Mouse (Mus musculus): ENCODE measurements around the gene Hoxd3.

Gene Hoxd3

DNA sequence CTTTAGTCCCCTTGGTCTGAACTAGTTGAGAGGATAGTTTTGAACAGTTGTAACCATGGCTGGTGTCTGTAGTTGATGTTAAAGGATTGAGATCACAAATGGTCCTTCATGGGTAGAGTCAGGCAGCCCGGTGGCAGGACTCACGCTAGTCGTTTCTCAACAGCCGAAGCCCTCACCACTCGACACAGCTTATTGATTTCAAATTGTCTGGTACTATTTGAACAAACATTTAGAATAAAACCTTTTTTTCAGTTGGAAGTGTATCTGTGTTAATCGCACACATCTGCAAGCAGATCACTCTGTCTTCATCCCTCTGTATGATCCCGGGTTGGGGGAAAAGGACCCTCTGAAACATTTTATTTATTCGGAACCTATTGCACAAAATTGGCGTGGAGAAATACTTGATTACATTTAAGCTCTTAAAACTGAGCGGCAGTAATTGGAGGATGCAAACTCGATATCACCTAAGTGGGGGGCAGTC lies 36.0 kb downstream of the Hoxd3 start:
- no peak for DNase-seq

DNA sequence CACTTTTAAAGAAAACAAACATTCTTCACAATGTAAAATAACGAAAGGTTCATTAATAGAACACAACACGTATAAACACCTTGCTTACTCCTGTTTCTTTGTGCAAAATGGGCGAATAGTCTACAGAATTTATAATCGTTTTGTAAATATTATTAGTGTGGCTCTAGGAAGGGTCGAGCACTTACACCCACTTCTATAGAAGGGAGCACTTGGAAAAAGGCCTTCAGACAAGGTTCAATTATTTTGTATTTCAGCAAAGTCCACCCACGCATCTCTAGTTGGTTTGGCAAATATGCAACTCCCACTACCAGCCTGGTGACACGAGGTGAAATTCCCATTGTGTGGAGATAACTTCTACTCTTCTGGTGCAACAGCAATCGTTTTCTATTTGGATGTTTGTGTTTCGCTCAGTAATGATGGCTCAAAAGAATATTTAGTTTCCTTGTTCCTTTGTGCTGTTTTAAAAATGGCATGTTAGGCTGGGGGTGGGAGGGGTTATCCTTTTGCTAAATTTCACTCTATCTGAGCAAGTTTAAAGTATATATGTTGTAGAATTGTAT lies 36.8 kb downstream of the Hoxd3 start:
- DNase-seq = no peak

DNA sequence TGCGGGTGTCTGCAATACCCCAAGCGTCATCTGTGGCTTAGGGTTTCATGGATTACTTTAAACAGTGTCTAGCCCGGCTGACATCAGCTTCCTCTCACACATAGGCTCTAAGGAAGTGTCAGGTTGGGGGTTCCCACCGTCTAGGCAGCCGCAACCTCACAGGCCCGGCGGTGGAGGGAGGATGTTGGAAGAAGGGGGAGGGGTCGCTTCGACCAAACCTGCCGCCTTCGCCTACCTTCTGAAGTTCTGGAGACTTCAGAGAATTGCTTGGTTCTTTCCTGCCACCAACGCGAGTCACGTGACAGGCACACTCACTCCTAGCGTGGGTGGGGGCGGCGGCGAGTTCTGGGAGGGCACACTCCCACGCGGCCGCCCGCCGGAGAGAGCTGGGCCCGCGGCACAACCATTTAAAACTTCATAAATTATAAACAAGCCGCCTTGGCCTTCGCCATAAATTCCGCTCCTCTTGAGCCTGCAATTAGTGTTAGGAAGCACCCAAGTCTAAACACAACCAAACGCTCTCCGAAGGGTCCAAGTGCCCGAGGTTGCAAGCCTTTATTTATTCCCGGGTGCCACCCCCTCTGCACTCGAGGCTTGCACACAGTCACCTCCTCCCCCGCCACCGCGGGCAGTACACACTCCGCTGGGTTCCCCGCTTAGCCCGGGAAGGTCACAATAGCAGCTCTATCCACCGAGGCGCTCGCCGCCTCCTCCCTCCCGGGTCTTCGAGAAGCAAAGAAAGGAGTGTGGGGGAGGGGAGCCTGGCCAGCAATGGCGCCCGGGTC lies 37.8 kb downstream of the Hoxd3 start:
- DNase-seq = no peak

DNA sequence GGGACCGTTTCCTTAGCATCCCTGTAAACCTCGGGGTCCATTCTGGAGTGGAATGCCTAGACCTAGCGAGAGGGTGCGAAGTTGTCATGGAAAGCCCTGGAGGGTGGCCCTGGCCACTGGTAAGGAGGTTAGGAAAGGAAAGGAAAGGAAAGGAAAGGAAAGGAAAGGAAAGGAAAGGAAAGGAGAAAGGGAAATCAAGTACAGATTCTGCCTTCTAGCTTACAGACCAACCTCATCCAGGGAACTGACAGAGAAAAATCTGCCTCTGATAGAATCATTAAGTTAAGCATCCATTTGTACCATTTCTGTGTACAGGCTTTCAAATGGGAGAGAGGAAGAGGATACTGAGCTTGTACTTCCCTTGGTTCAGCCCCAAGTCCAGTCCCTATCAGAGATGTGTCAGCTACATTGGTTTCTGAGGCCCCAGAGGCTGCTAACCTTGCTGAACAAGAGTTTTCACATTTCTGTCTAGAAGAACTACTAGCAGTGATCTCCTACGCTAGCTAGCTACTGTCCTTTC lies 39.1 kb downstream of the Hoxd3 start:
- DNase-seq = no peak

DNA sequence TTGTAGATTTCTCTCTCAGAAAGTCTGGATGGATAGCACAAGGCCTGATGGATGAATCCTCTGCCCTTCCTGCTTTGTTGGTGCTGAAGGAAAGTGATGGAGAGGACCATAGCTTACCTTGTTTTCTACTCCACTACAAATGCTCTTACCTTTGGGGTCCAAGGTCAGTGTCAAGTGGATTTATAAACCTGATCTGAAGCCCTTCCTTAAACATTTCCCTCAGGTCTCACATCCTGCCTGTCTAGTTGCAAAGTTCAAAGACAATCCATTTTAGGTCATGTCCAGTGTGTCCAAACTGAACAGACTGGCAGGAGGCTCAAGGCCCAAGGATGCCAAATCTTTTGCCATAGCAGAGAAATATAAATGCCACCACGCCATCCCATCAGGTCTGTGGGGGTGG lies 40.1 kb downstream of the Hoxd3 start:
- no peak for DNase-seq

DNA sequence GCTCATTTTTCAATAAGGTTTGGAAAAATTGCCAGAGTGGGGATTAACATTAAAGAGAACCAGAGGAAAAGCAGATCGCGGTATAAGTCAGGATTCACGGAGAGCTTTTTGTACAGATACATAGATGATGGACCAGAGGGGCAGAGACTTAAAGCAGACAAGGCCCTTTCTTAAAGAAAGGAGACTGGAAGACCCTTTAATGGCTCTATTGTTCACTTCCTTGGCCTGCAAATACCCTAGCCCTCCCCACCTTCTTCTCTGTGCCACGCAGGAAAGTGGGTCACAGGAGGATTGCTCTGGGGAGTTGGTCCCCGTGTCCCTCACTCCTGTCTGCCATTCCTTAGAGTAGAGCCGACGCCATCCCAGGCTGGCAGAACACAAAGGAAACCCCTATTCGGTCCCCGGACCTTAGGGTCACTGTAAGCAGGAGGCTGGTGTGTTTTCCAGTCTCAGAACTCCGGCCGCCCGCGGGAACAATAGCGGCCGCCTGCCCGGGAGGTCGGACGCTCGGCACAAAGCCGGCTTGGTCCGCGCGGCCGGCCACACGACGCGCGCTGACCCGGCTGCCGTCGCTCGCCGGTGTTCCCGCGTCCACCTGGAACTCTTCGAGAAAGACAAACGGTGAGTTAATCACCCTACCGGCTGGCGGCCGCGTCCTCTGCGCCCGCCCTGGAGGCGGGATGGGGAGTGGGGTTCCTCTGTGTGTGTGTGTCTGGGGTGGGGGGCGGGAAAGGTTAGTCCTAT lies 40.9 kb downstream of the Hoxd3 start:
- DNase-seq = no peak

DNA sequence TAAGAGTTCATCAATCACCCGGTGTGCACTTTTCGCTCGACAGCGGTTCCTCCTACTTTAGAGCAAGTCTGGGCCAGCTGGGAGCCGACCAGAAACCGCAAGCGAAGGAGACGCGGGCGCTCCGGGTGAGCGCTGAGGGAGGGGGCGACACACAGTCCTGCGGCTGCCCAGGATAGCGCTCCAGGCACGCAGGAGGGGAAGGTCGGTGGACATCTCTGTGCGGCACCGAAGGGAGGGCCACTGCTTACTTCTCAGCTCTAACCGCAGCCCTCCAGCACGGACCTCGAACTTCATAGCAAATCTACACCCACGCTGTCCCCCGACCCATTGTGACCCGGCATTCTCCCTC lies 41.4 kb downstream of the Hoxd3 start:
- no peak for DNase-seq

DNA sequence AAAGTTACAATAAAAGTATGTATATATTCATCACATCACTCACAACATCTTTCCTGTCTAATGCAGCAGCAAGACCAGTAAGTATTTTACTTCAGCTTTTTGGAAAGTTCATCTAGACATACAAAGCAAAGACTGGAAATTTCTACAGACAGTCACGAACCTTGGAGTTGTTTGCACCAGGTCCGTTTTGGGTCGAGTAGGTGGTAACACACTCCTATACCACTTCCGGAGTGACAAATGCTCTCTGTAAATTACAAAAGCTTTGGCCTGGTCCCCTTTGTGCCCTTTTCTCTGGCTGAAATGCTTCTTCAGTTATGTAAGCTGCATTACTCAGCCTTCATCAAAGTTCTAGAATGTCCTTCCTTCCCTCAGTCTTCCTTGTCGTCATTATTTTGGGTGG lies 42.0 kb downstream of the Hoxd3 start:
- no peak for DNase-seq

DNA sequence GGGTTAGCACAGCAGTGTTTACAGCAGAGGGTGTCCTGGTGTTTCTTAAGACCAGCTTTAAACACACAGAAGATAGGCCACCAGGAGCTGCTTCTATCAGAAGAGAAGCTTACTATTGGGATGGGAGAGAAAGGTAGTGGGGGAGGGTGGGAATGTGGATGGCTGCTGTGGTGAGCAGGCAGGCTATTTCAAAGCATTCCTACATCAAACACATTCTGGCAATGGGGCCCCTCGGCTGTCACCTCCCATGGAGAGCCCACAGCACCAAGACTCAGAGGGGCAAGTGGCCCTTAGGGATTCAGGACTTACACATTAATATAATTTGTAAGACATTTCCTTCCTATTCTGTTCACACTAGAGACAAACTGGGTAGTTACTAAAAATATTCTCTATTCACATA lies 48.4 kb downstream of the Hoxd3 start:
- no peak for DNase-seq

DNA sequence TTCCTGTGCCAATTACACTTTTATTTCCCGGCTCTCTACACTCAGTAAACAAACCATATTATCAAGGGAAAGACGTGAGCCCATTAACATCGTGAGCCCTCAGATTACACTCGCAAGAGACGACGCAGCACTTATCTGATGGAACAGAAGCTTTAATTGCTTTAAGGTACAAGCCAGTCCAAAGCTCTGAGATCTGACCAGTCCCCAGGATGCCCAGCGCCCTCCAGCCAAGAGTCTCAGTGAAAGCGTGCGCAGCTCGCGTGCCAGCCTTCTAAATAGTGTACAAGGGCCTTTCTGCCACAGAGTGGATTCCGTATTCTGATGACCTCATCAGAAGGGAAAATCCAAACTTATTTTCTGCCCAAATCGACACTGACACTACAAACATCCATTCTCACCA lies 50.2 kb downstream of the Hoxd3 start:
- no peak for DNase-seq

DNA sequence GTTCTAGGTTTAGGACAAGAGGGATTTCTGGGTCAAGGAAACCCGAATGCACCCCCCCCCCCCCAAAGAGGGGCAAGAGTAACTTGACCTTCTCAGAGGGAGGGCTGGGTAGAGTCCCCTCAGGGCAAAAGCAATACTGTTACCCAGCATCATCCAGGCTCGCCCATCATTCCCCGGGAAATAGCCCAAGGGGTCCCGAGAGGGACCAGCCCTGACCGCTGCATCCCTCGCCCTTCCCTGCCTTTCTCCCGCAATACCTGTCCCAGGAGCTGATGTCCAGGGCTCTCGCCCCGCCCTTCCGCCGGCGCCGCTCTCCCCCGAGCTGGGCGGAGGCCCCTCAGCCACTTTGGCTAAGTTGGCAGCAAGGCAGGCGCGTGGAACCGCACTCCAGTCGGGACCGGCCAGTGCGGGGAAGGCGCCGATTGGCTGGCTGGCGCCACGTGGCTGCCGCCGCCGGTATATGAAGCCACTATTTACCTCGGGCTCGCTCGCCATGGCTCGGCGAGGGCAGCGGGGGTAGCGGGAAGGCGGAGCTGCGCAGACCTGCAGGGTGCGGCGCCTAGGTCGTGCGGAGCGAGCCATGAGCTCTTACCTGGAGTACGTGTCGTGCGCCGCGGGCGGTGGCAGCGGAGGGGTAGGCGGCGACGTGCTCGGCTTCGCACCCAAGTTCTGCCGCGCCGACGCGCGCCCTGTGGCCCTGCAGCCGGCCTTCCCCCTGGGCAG lies 51.0 kb downstream of the Hoxd3 start, which contains the start of gene Hoxd1:
Hoxd1 (plus strand) TSS at position 459 of the 723 bp plus-strand sequence.
- no peak for DNase-seq

DNA sequence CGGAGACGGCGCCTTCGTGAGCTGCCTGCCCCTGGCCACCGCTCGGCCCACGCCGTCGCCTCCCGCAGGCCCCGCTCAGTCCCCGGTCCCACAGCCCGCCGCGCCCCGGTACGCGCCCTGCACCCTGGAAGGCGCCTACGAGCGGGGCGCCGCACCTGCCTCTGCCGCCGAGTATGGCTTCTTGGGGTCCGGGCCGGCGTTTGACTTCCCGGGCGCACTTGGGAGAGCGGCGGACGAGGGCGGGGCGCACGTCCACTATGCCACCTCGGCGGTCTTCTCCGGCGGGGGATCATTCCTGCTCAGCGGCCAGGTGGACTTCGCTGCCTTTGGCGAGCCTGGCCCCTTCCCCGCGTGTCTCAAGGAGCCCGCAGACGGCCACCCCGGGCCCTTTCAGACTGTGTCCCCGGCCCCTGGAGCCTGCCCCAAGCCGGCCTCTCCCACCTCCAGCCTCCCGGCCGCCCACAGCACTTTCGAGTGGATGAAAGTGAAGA lies 51.6 kb downstream of the Hoxd3 start:
- DNase-seq = no peak

DNA sequence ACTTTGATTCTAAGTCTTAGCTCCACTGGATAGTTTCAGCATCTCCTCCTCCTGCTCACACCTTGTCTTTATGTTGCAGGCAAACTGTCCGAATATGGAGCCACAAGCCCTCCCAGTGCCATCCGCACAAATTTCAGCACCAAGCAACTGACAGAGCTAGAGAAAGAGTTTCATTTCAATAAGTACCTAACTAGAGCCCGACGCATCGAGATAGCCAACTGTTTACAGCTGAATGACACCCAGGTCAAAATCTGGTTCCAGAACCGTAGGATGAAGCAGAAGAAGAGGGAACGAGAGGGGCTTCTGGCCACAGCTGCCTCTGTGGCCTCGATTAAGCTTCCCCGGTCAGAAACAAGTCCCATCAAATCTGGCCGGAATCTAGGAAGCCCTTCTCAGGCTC lies 52.2 kb downstream of the Hoxd3 start:
- DNase-seq = no peak

DNA sequence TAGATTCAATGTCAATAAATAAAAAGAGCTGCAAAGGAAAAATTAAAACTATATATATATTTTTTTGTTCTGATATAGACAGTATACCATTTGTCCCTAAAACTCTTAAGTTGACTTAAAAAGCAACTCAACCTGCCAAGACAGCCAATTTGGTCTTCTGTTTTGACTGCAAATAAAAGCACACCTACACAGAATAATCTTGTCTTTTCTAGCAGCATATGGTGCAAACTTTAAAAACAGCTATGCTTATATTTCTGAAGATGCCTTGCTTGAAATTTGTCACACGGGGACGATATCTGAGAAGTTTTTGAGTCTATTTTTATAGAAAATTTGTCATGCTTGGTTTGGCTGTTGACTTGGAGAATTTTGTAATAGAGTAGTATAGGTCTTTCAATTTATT lies 62.6 kb downstream of the Hoxd3 start:
- DNase-seq = no peak

DNA sequence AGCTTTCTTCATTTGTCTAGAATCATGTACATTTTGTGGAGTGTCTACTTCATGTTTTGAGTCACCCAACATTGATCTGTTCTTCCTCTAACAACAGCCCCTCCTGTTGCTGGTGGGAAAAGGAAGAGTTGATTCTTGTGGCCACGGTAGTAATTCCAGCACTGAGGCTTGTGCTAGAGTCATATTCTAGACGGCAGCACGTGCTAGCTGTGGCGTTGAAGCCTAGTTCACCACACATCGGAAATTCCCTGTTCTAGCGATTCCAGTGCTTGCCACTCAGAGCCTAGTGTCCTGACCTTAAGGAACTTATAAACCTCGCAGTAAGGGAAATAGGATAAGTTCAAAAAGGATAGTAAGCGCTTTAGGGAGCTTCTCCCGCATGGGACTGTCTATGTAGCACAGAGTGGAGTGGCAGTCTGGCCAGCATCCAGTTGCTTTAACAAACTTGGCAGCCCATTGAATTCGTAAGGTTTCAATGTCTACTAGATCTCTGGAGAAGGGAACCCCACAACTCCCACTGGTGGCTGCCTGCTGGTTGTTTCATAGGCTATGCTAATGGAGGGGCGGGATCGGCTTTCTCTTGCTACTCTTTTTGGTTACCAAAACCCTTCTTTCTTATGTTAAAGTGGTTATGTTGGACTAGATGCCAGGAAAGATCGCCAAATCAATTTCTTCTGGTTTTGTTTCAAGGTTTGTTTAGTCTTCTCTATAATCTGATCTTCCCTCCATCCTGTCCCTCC lies 66.0 kb downstream of the Hoxd3 start:
- DNase-seq = no peak

DNA sequence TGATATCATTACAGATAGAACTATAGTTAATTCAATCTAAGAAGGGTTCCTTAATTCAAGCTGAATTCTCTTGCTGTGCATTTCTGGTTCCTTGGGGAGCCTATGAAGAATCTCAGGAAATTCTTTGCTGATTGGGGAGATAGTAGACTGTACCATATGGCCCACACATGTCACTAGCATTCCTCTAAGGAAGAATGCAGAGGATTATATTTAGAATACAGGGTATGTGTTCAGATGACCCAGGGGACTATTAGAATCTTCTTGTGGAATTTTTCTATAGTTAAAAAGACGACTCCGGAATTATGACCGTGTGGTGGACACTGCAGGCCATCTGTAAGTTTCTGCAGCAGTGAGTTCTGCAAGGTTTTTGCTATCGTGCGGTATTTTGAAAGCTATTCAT lies 69.7 kb downstream of the Hoxd3 start:
- no peak for DNase-seq

DNA sequence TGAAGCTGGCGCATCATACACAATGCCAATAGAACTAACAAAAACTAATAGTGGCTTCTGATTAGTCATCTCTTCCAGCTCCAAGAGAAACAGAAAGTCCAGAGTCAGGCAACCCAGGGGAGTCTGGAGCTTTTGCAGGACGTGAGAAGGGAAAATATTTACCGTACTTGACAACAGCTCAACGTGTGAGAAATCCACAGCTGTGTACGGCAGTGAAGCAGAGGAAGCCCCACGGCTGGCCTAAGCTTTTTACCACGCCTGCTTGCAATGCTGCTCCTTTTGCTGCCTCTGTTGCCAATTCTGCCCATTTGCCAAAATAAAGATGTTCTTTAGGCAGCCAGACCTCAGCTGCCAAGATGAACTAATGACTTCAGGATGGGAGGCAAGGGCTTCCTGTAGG lies 83.8 kb downstream of the Hoxd3 start:
- no peak for DNase-seq
